Mouse (Mus musculus) liver, embryonic 13.5 days (tissue): Measurements from ENCODE around the gene Ak7. TPM values are rescaled to one million over a fixed set of nuclear protein-coding genes. Genes with fewer than 3 reads are reported as not detected.

ENCODE experiments used
- ATAC-seq: fragments of 200-750 bp; cut with Nextera tagmentation; 2 replicates; pipeline ENCODE4 v1.8.0; 2017; ENCODE audit warnings: low read depth, mild to moderate bottlenecking, moderate number of reproducible peaks, moderate library complexity
- DNase-seq: peaks from one replicate; pipeline ENCODE4 v3.0.0; 2022
- H3K27ac ChIP-seq: fragments of 300-500 bp; sonication (generic); 2 replicates; pipeline ENCODE4 v1.5.1; 2015; ENCODE audit warnings: moderate library complexity, mild to moderate bottlenecking, inconsistent platforms
- H3K27me3 ChIP-seq: fragments of 300-500 bp; sonication (generic); 2 replicates; pipeline ENCODE4 v1.6.1; 2015; ENCODE audit warnings: mild to moderate bottlenecking, inconsistent platforms
- H3K36me3 ChIP-seq: fragments of 300-500 bp; sonication (generic); 2 replicates; pipeline ENCODE4 v1.6.1; 2015; ENCODE audit warnings: mild to moderate bottlenecking, inconsistent platforms
- H3K4me1 ChIP-seq: fragments of 300-500 bp; sonication (generic); replicated peaks from 2 replicates; pipeline ENCODE4 v1.6.1; 2015; ENCODE audit warnings: inconsistent platforms
- H3K4me2 ChIP-seq: fragments of 300-500 bp; sonication (generic); 2 replicates; pipeline ENCODE4 v1.6.1; 2015; ENCODE audit warnings: inconsistent platforms, mild to moderate bottlenecking, moderate library complexity
- H3K4me3 ChIP-seq: fragments of 300-500 bp; sonication (generic); replicated peaks from 2 replicates; pipeline ENCODE4 v1.5.1; 2015; ENCODE audit warnings: mild to moderate bottlenecking, inconsistent platforms
- H3K9ac ChIP-seq: fragments of 300-500 bp; sonication (generic); 2 replicates; pipeline ENCODE4 v1.6.1; 2015; ENCODE audit warnings: mild to moderate bottlenecking, inconsistent platforms
- H3K9me3 ChIP-seq: fragments of 300-500 bp; sonication (generic); replicated peaks from 2 replicates; pipeline ENCODE4 v1.6.1; 2016; ENCODE audit warnings: inconsistent platforms
- WGBS: fragments of 180-500 bp; shearing (Covaris S2); methylation state at CpG from one replicate; pipeline ENCODE4 v1.1.7; 2015; ENCODE audit not compliant: insufficient replicate concordance; 5-methylcytosine and 5-hydroxymethylcytosine counted together
- polyA plus RNA-seq: library from polyadenylated mRNA; unstranded; fragments of >200 nt; fragmentation: Nextera tagmentation; extraction: Ambion mirVana; gene quantifications from 2 replicates; pipeline ENCODE4 v1.2.1, GENCODE M21; 2015

Gene Ak7
- polyA plus RNA-seq, 1 experiment from 2014 or later, result 0.03 TPM

- DNase-seq (no peak), ATAC-seq (no peak)
- H3K9ac ChIP-seq, result peak overlapping the region; percentile 36; the same call in 1 of the 2 replicates
- no peaks in the 10 kb centered on the region for H3K27me3 ChIP-seq
- H3K4me2 ChIP-seq, result no peak overlapping the region
- peaks cover 41% of the 10 kb centered on the region for H3K4me1 ChIP-seq
- WGBS, result 64% methylated on average over 2 of the region's 2 CpGs
- H3K4me3 ChIP-seq, result no peak overlapping the region
- H3K9me3 ChIP-seq, result peaks cover 6% of the 10 kb centered on the region; the same call in 1 of the 2 replicates
- H3K36me3 ChIP-seq, result no peaks in the 10 kb centered on the region
- peak overlapping the region; percentile 62; the same call in 1 of the 2 replicates for H3K27ac ChIP-seq
These were observed 53.1 kb downstream of the Ak7 start for GRCm38 (mm10) chr12:105758911-105759310.

GRCm38 (mm10) chr12:105759849-105760478 lies 54.2 kb downstream of the Ak7 start:
- Histone ChIP-seq H3K4me1 (peaks cover 41% of the 10 kb centered on the region), H3K27me3 (no peaks in the 10 kb centered on the region), H3K27ac (peak overlapping the region; percentile 74), H3K4me3 (no peak overlapping the region), H3K9ac (no peak overlapping the region), H3K36me3 (no peaks in the 10 kb centered on the region), H3K4me2 (peak overlapping the region; percentile 29), H3K9me3 (no peaks in the 10 kb centered on the region)
- DNase-seq, result peak; percentile 75
- peak; percentile 88 for ATAC-seq
- 14% methylated on average over 10 of the region's 10 CpGs for WGBS

GRCm38 (mm10) chr12:105761171-105761570 lies 55.4 kb downstream of the Ak7 start:
- Histone ChIP-seq H3K4me1 (peaks cover 41% of the 10 kb centered on the region), H3K27ac (no peak overlapping the region), H3K36me3 (no peaks in the 10 kb centered on the region), H3K9me3 (no peaks in the 10 kb centered on the region), H3K9ac (no peak overlapping the region), H3K27me3 (no peaks in the 10 kb centered on the region), H3K4me3 (no peak overlapping the region), H3K4me2 (no peak overlapping the region)
- 75% methylated on average over 11 of the region's 11 CpGs for WGBS
- DNase-seq (no peak), ATAC-seq (no peak)

GRCm38 (mm10) chr12:105761629-105762028 lies 55.9 kb downstream of the Ak7 start:
- DNase-seq (no peak), ATAC-seq (no peak)
- peaks cover 41% of the 10 kb centered on the region for H3K4me1 ChIP-seq
- H3K27ac ChIP-seq, result no peak overlapping the region
- H3K36me3 ChIP-seq, result no peaks in the 10 kb centered on the region
- H3K4me2 ChIP-seq, result no peak overlapping the region
- no peak overlapping the region for H3K4me3 ChIP-seq
- no peaks in the 10 kb centered on the region for H3K9me3 ChIP-seq
- H3K9ac ChIP-seq, result no peak overlapping the region
- WGBS, result 58% methylated on average over 3 of the region's 3 CpGs
- H3K27me3 ChIP-seq, result no peaks in the 10 kb centered on the region

GRCm38 (mm10) chr12:105769700-105770099 lies 63.9 kb downstream of the Ak7 start:
- no peak for ATAC-seq
- no peak overlapping the region for H3K27ac ChIP-seq
- H3K27me3 ChIP-seq, result no peaks in the 10 kb centered on the region
- 0 out of 2 replicates have a peak, but pooled peaks cover 4% of the 10 kb centered on the region for H3K9me3 ChIP-seq
- 42% methylated on average over 10 of the region's 10 CpGs for WGBS
- H3K4me2 ChIP-seq, result no peak overlapping the region
- DNase-seq, result no peak
- no peaks in the 10 kb centered on the region for H3K36me3 ChIP-seq
- no peak overlapping the region for H3K4me3 ChIP-seq
- H3K4me1 ChIP-seq, result no peaks in the 10 kb centered on the region
- H3K9ac ChIP-seq, result no peak overlapping the region

GRCm38 (mm10) chr12:105774871-105775270 lies 69.1 kb downstream of the Ak7 start:
- H3K27me3 ChIP-seq, result no peaks in the 10 kb centered on the region
- H3K27ac ChIP-seq, result no peak overlapping the region
- DNase-seq (no peak), ATAC-seq (no peak)
- 72% methylated on average over 7 of the region's 7 CpGs for WGBS
- H3K4me1 ChIP-seq, result no peaks in the 10 kb centered on the region
- no peak overlapping the region for H3K4me3 ChIP-seq
- no peaks in the 10 kb centered on the region for H3K36me3 ChIP-seq
- H3K9me3 ChIP-seq, result 0 out of 2 replicates have a peak, but pooled peaks cover 4% of the 10 kb centered on the region
- no peak overlapping the region for H3K4me2 ChIP-seq
- no peak overlapping the region for H3K9ac ChIP-seq

GRCm38 (mm10) chr12:105777651-105778050 lies 71.9 kb downstream of the Ak7 start:
- 50% methylated on average over 4 of the region's 4 CpGs for WGBS
- ATAC-seq, result no peak
- H3K9ac ChIP-seq, result no peak overlapping the region
- H3K4me1 ChIP-seq, result 0 out of 2 replicates have a peak, but pooled peaks cover 2% of the 10 kb centered on the region
- no peaks in the 10 kb centered on the region for H3K36me3 ChIP-seq
- H3K9me3 ChIP-seq, result 0 out of 2 replicates have a peak, but pooled peaks cover 4% of the 10 kb centered on the region
- H3K4me2 ChIP-seq, result no peak overlapping the region
- H3K4me3 ChIP-seq, result no peak overlapping the region
- H3K27ac ChIP-seq, result no peak overlapping the region
- DNase-seq, result no peak
- H3K27me3 ChIP-seq, result no peaks in the 10 kb centered on the region

- Histone ChIP-seq H3K27me3 (no peaks in the 10 kb centered on the region), H3K4me3 (peak within 1 kb of the TSS; percentile 96), H3K27ac (peak within 1 kb of the TSS; percentile 93), H3K9me3 (no peaks in the 10 kb centered on the region), H3K36me3 (0 out of 2 replicates have a peak, but pooled peaks cover 3% of the 10 kb centered on the region), H3K9ac (peak within 1 kb of the TSS; percentile 93), H3K4me1 (peaks cover 49% of the 10 kb centered on the region), H3K4me2 (peak within 1 kb of the TSS; percentile 88)
- under 1% methylated on average over 74 of the region's 85 CpGs for WGBS
- DNase-seq (peak; percentile 81), ATAC-seq (peak; percentile 90)
These were observed 78.6 kb downstream of the Ak7 start, which contains the start of gene Papola for GRCm38 (mm10) chr12:105784196-105784999. TSS of gene Papola (plus strand) at chr12:105784694.

GRCm38 (mm10) chr12:105785000-105785774 lies 79.4 kb downstream of the Ak7 start:
- 0 out of 2 replicates have a peak, but pooled peaks cover 3% of the 10 kb centered on the region for H3K36me3 ChIP-seq
- H3K9me3 ChIP-seq, result no peaks in the 10 kb centered on the region
- peak overlapping the region; percentile 93 for H3K9ac ChIP-seq
- WGBS, result 1% methylated on average over 50 of the region's 53 CpGs
- peak; percentile 65 for DNase-seq
- peaks cover 55% of the 10 kb centered on the region for H3K4me1 ChIP-seq
- peak overlapping the region; percentile 88 for H3K4me2 ChIP-seq
- peak; percentile 70 for ATAC-seq
- H3K27me3 ChIP-seq, result no peaks in the 10 kb centered on the region
- peak overlapping the region; percentile 93 for H3K27ac ChIP-seq
- H3K4me3 ChIP-seq, result peak overlapping the region; percentile 96

GRCm38 (mm10) chr12:105786113-105786512 lies 80.3 kb downstream of the Ak7 start:
- 0 out of 2 replicates have a peak overlapping the region, but pooled peaks have one; percentile 20 for H3K27ac ChIP-seq
- no peaks in the 10 kb centered on the region for H3K9me3 ChIP-seq
- peak overlapping the region; percentile 88 for H3K4me2 ChIP-seq
- no peak for DNase-seq
- peak overlapping the region; percentile 96 for H3K4me3 ChIP-seq
- no peak for ATAC-seq
- 0 out of 2 replicates have a peak, but pooled peaks cover 3% of the 10 kb centered on the region for H3K36me3 ChIP-seq
- H3K4me1 ChIP-seq, result peaks cover 62% of the 10 kb centered on the region
- no peaks in the 10 kb centered on the region for H3K27me3 ChIP-seq
- WGBS, result 76% methylated on average over 1 of the region's 1 CpGs
- peak overlapping the region; percentile 93 for H3K9ac ChIP-seq

GRCm38 (mm10) chr12:105787626-105788025 lies 81.8 kb downstream of the Ak7 start:
- no peak overlapping the region for H3K9ac ChIP-seq
- no peak overlapping the region for H3K4me3 ChIP-seq
- 91% methylated on average over 2 of the region's 2 CpGs for WGBS
- ATAC-seq (no peak), DNase-seq (no peak)
- H3K27me3 ChIP-seq, result no peaks in the 10 kb centered on the region
- H3K4me2 ChIP-seq, result no peak overlapping the region
- 0 out of 2 replicates have a peak, but pooled peaks cover 3% of the 10 kb centered on the region for H3K36me3 ChIP-seq
- no peaks in the 10 kb centered on the region for H3K9me3 ChIP-seq
- H3K27ac ChIP-seq, result no peak overlapping the region
- H3K4me1 ChIP-seq, result peaks cover 73% of the 10 kb centered on the region
